Mouse (Mus musculus) limb, embryonic 11.5 days (tissue): Measurements from ENCODE around the gene Nucks1. TPM values are rescaled to one million over a fixed set of nuclear protein-coding genes. Genes with fewer than 3 reads are reported as not detected.

Experiments used
- ATAC-seq: fragments of 200-750 bp; cut with Nextera tagmentation; 2 replicates; pipeline ENCODE4 v1.8.0; 2017; ENCODE audit warnings: low read depth; ENCODE audit not compliant: insufficient number of reproducible peaks, low FRiP score, low TSS enrichment
- DNase-seq: peaks from one replicate; pipeline ENCODE4 v3.0.0-alpha.2; 2015; ENCODE audit warnings: low spot score
- H3K27ac ChIP-seq: fragments of 300-500 bp; sonication (generic); replicated peaks from 2 replicates; pipeline ENCODE4 v1.5.1; 2014; ENCODE audit warnings: low read depth, mild to moderate bottlenecking, low read length
- H3K27me3 ChIP-seq: fragments of 300-500 bp; sonication (generic); 2 replicates; pipeline ENCODE4 v1.6.1; 2014; ENCODE audit warnings: mild to moderate bottlenecking, low read length, mixed read lengths; ENCODE audit not compliant: control insufficient read depth, insufficient read depth
- H3K36me3 ChIP-seq: fragments of 300-500 bp; sonication (generic); 2 replicates; pipeline ENCODE4 v1.6.1; 2014; ENCODE audit warnings: mild to moderate bottlenecking, low read length, moderate library complexity, mixed read lengths; ENCODE audit not compliant: control insufficient read depth, insufficient read depth
- H3K4me1 ChIP-seq: fragments of 300-500 bp; sonication (generic); 2 replicates; pipeline ENCODE4 v1.6.1; 2014; ENCODE audit warnings: low read length, mixed read lengths; ENCODE audit not compliant: control insufficient read depth, insufficient read depth
- H3K4me2 ChIP-seq: fragments of 300-500 bp; sonication (generic); 2 replicates; pipeline ENCODE4 v1.6.1; 2014; ENCODE audit warnings: low read depth, mild to moderate bottlenecking, moderate library complexity; ENCODE audit not compliant: severe bottlenecking
- H3K4me3 ChIP-seq: fragments of 300-500 bp; sonication (generic); 2 replicates; pipeline ENCODE4 v1.5.1; 2014; ENCODE audit warnings: low read depth, low read length
- H3K9ac ChIP-seq: fragments of 300-500 bp; sonication (generic); 2 replicates; pipeline ENCODE4 v1.6.1; 2014; ENCODE audit warnings: mild to moderate bottlenecking, low read length
- H3K9me3 ChIP-seq: fragments of 300-500 bp; sonication (generic); 2 replicates; pipeline ENCODE4 v1.6.1; 2016; ENCODE audit warnings: low read length; ENCODE audit not compliant: control insufficient read depth
- WGBS: fragments of 180-500 bp; shearing (Covaris S2); extraction: QIAGEN DNeasy Blood & Tissue Kit; methylation state at CpG from one replicate; pipeline ENCODE4 v1.1.7; 2014; 5-methylcytosine and 5-hydroxymethylcytosine counted together
- polyA plus RNA-seq: library from polyadenylated mRNA; unstranded; fragments of >200 nt; fragmentation: Nextera tagmentation; extraction: Ambion mirVana; gene quantifications from 2 replicates; pipeline ENCODE4 v1.2.1, GENCODE M21; 2014

Nucks1 gene
- polyA plus RNA-seq, 1 experiment from 2014 or later = 63.4 TPM

GRCm38 (mm10) chr1:131972498-131973334 lies 62.4 kb downstream of the Nucks1 start:
- no peak overlapping the region for H3K27ac ChIP-seq
- WGBS = 22% methylated on average over 13 of the region's 13 CpGs
- no peak for DNase-seq
- H3K4me3 ChIP-seq = no peak overlapping the region
- no peaks in the 10 kb centered on the region for H3K36me3 ChIP-seq
- H3K4me1 ChIP-seq = peaks cover 28% of the 10 kb centered on the region
- H3K27me3 ChIP-seq = no peaks in the 10 kb centered on the region
- H3K4me2 ChIP-seq = peak overlapping the region; percentile 20; the same call in 1 of the 2 replicates
- no peak for ATAC-seq
- no peaks in the 10 kb centered on the region for H3K9me3 ChIP-seq
- 0 out of 2 replicates have a peak overlapping the region, but pooled peaks have one; percentile 27 for H3K9ac ChIP-seq

GRCm38 (mm10) chr1:131973991-131974390 lies 63.7 kb downstream of the Nucks1 start:
- no peak overlapping the region for H3K9ac ChIP-seq
- ATAC-seq (no peak), DNase-seq (no peak)
- H3K36me3 ChIP-seq = no peaks in the 10 kb centered on the region
- WGBS = 74% methylated on average over 6 of the region's 6 CpGs
- no peaks in the 10 kb centered on the region for H3K27me3 ChIP-seq
- H3K27ac ChIP-seq = no peak overlapping the region
- H3K9me3 ChIP-seq = no peaks in the 10 kb centered on the region
- H3K4me1 ChIP-seq = peaks cover 28% of the 10 kb centered on the region
- no peak overlapping the region for H3K4me2 ChIP-seq
- no peak overlapping the region for H3K4me3 ChIP-seq

GRCm38 (mm10) chr1:131976886-131977285 lies 66.6 kb downstream of the Nucks1 start:
- Histone ChIP-seq H3K9ac (no peak overlapping the region), H3K27me3 (no peaks in the 10 kb centered on the region), H3K4me1 (peaks cover 14% of the 10 kb centered on the region), H3K36me3 (no peaks in the 10 kb centered on the region), H3K27ac (no peak overlapping the region), H3K9me3 (no peaks in the 10 kb centered on the region), H3K4me2 (no peak overlapping the region), H3K4me3 (no peak overlapping the region)
- DNase-seq (no peak), ATAC-seq (no peak)
- 81% methylated on average over 5 of the region's 5 CpGs for WGBS

- ATAC-seq (no peak), DNase-seq (no peak)
- no peak overlapping the region for H3K9ac ChIP-seq
- H3K27ac ChIP-seq = no peak overlapping the region
- no peak overlapping the region for H3K4me3 ChIP-seq
- no peaks in the 10 kb centered on the region for H3K9me3 ChIP-seq
- no peaks in the 10 kb centered on the region for H3K27me3 ChIP-seq
- no peaks in the 10 kb centered on the region for H3K36me3 ChIP-seq
- no peaks in the 10 kb centered on the region for H3K4me1 ChIP-seq
- no peak overlapping the region for H3K4me2 ChIP-seq
- WGBS = 35% methylated on average over 2 of the region's 2 CpGs
Measured at GRCm38 (mm10) chr1:131980471-131980870, 70.1 kb downstream of the Nucks1 start.

- H3K27me3 ChIP-seq = no peaks in the 10 kb centered on the region
- DNase-seq (peak; percentile 88), ATAC-seq (peak; percentile 40)
- H3K9me3 ChIP-seq = no peaks in the 10 kb centered on the region
- no peak overlapping the region for H3K4me2 ChIP-seq
- H3K27ac ChIP-seq = no peak overlapping the region
- H3K4me1 ChIP-seq = no peaks in the 10 kb centered on the region
- no peak overlapping the region for H3K9ac ChIP-seq
- H3K4me3 ChIP-seq = no peak overlapping the region
- H3K36me3 ChIP-seq = no peaks in the 10 kb centered on the region
- WGBS = 53% methylated on average over 12 of the region's 12 CpGs
Measured at GRCm38 (mm10) chr1:131981378-131982013, 71.2 kb downstream of the Nucks1 start.

GRCm38 (mm10) chr1:131982907-131983306 lies 72.6 kb downstream of the Nucks1 start:
- H3K9me3 ChIP-seq = no peaks in the 10 kb centered on the region
- DNase-seq (peak; percentile 87), ATAC-seq (no peak)
- H3K27ac ChIP-seq = no peak overlapping the region
- H3K4me3 ChIP-seq = no peak overlapping the region
- WGBS = 11% methylated on average over 5 of the region's 5 CpGs
- no peaks in the 10 kb centered on the region for H3K36me3 ChIP-seq
- no peak overlapping the region for H3K4me2 ChIP-seq
- H3K27me3 ChIP-seq = no peaks in the 10 kb centered on the region
- H3K4me1 ChIP-seq = no peaks in the 10 kb centered on the region
- H3K9ac ChIP-seq = no peak overlapping the region

- no peak overlapping the region for H3K4me2 ChIP-seq
- no peak overlapping the region for H3K9ac ChIP-seq
- no peak for ATAC-seq
- no peak overlapping the region for H3K4me3 ChIP-seq
- no peaks in the 10 kb centered on the region for H3K9me3 ChIP-seq
- H3K27ac ChIP-seq = no peak overlapping the region
- no peaks in the 10 kb centered on the region for H3K27me3 ChIP-seq
- no peak for DNase-seq
- WGBS = 85% methylated on average over 2 of the region's 2 CpGs
- H3K36me3 ChIP-seq = no peaks in the 10 kb centered on the region
- no peaks in the 10 kb centered on the region for H3K4me1 ChIP-seq
Measured at GRCm38 (mm10) chr1:131983806-131984205, 73.5 kb downstream of the Nucks1 start.
